Mouse (Mus musculus): ENCODE data around the gene Pde6b.

Gene Pde6b

GRCm38 (mm10) chr5:108378346-108378745, 9.8 kb upstream of the Pde6b start:
- in situ Hi-C loops (cut with MboI; ENCODE audit: low pct_unique_long_range_greater_than_20kb in 1 of 2, low sequenced_read_pairs in 2 of 2, unreplicated experiment in 1 of 2): no loop called here

- in situ Hi-C loops (cut with MboI; ENCODE audit: low pct_unique_long_range_greater_than_20kb in 1 of 2, low sequenced_read_pairs in 2 of 2, unreplicated experiment in 1 of 2): no loop called here
Observed at GRCm38 (mm10) chr5:108385632-108386031, 2.6 kb upstream of the Pde6b start.

- in situ Hi-C loops (cut with MboI; ENCODE audit: low pct_unique_long_range_greater_than_20kb in 1 of 2, low sequenced_read_pairs in 2 of 2, unreplicated experiment in 1 of 2): no loop called here
Observed at GRCm38 (mm10) chr5:108386449-108386848, 1.7 kb upstream of the Pde6b start.

GRCm38 (mm10) chr5:108389744-108390143, 1.6 kb downstream of the Pde6b start:
- in situ Hi-C loops (cut with MboI; ENCODE audit: low pct_unique_long_range_greater_than_20kb in 1 of 2, low sequenced_read_pairs in 2 of 2, unreplicated experiment in 1 of 2): no loop called here

GRCm38 (mm10) chr5:108403453-108403852, 15.3 kb downstream of the Pde6b start:
- in situ Hi-C loops (cut with MboI; ENCODE audit: low pct_unique_long_range_greater_than_20kb in 1 of 2, low sequenced_read_pairs in 2 of 2, unreplicated experiment in 1 of 2): no loop called here

- in situ Hi-C loops (cut with MboI; ENCODE audit: low pct_unique_long_range_greater_than_20kb in 1 of 2, low sequenced_read_pairs in 2 of 2, unreplicated experiment in 1 of 2): no loop called here
Observed at GRCm38 (mm10) chr5:108405460-108405859, 17.3 kb downstream of the Pde6b start.

- in situ Hi-C loops (cut with MboI; ENCODE audit: low pct_unique_long_range_greater_than_20kb in 1 of 2, low sequenced_read_pairs in 2 of 2, unreplicated experiment in 1 of 2): no loop called here
Observed at GRCm38 (mm10) chr5:108406977-108407376, 18.8 kb downstream of the Pde6b start.

GRCm38 (mm10) chr5:108414711-108415110, 26.5 kb downstream of the Pde6b start:
- in situ Hi-C loops (cut with MboI; ENCODE audit: low pct_unique_long_range_greater_than_20kb in 1 of 2, low sequenced_read_pairs in 2 of 2, unreplicated experiment in 1 of 2): no loop called here

GRCm38 (mm10) chr5:108422741-108423140, 34.5 kb downstream of the Pde6b start:
- in situ Hi-C loops (cut with MboI; ENCODE audit: low pct_unique_long_range_greater_than_20kb in 1 of 2, low sequenced_read_pairs in 2 of 2, unreplicated experiment in 1 of 2): no loop called here

GRCm38 (mm10) chr5:108423427-108423826, 35.2 kb downstream of the Pde6b start:
- in situ Hi-C loops (cut with MboI; ENCODE audit: low pct_unique_long_range_greater_than_20kb in 1 of 2, low sequenced_read_pairs in 2 of 2, unreplicated experiment in 1 of 2): no loop called here

- in situ Hi-C loops (cut with MboI; ENCODE audit: low pct_unique_long_range_greater_than_20kb in 1 of 2, low sequenced_read_pairs in 2 of 2, unreplicated experiment in 1 of 2): no loop called here
Observed at GRCm38 (mm10) chr5:108427186-108427585, 39.0 kb downstream of the Pde6b start.

GRCm38 (mm10) chr5:108431196-108431595, 43.0 kb downstream of the Pde6b start:
- in situ Hi-C loops (cut with MboI; ENCODE audit: low pct_unique_long_range_greater_than_20kb in 1 of 2, low sequenced_read_pairs in 2 of 2, unreplicated experiment in 1 of 2): no loop called here

- in situ Hi-C loops (cut with MboI; ENCODE audit: low pct_unique_long_range_greater_than_20kb in 1 of 2, low sequenced_read_pairs in 2 of 2, unreplicated experiment in 1 of 2): no loop called here
Observed at GRCm38 (mm10) chr5:108433804-108434587, 45.8 kb downstream of the Pde6b start, which contains the start of gene Atp5k. TSS of gene Atp5k (minus strand) at chr5:108434448.

GRCm38 (mm10) chr5:108436101-108436500, 47.9 kb downstream of the Pde6b start:
- in situ Hi-C loops (cut with MboI; ENCODE audit: low pct_unique_long_range_greater_than_20kb in 1 of 2, low sequenced_read_pairs in 2 of 2, unreplicated experiment in 1 of 2): no loop called here

- in situ Hi-C loops (cut with MboI; ENCODE audit: low pct_unique_long_range_greater_than_20kb in 1 of 2, low sequenced_read_pairs in 2 of 2, unreplicated experiment in 1 of 2): no loop called here
Observed at GRCm38 (mm10) chr5:108446973-108447372, 58.8 kb downstream of the Pde6b start.

- in situ Hi-C loops (cut with MboI; ENCODE audit: low pct_unique_long_range_greater_than_20kb in 1 of 2, low sequenced_read_pairs in 2 of 2, unreplicated experiment in 1 of 2): no loop called here
Observed at GRCm38 (mm10) chr5:108447857-108448256, 59.7 kb downstream of the Pde6b start.

GRCm38 (mm10) chr5:108448785-108449668, 60.8 kb downstream of the Pde6b start, which contains the start of gene Mfsd7a:
TSS of gene Mfsd7a (minus strand) at chr5:108448891.
- in situ Hi-C loops (cut with MboI; ENCODE audit: low pct_unique_long_range_greater_than_20kb in 1 of 2, low sequenced_read_pairs in 2 of 2, unreplicated experiment in 1 of 2): no loop called here

- in situ Hi-C loops (cut with MboI; ENCODE audit: low pct_unique_long_range_greater_than_20kb in 1 of 2, low sequenced_read_pairs in 2 of 2, unreplicated experiment in 1 of 2): no loop called here
Observed at GRCm38 (mm10) chr5:108450837-108451540, 62.8 kb downstream of the Pde6b start.

GRCm38 (mm10) chr5:108451611-108452010, 63.4 kb downstream of the Pde6b start:
- in situ Hi-C loops (cut with MboI; ENCODE audit: low pct_unique_long_range_greater_than_20kb in 1 of 2, low sequenced_read_pairs in 2 of 2, unreplicated experiment in 1 of 2): no loop called here
